Mouse (Mus musculus): ENCODE measurements around the gene Armc2.

The Armc2 gene

GRCm38 (mm10) chr10:41907950-41908349 lies 110.3 kb downstream of the Armc2 start:
- DNase-seq (ENCODE audit: low read depth, low spot score): no peak

- no peak for DNase-seq (ENCODE audit: low read depth, low spot score)
These were observed 110.8 kb downstream of the Armc2 start for GRCm38 (mm10) chr10:41907473-41907872.

DNA sequence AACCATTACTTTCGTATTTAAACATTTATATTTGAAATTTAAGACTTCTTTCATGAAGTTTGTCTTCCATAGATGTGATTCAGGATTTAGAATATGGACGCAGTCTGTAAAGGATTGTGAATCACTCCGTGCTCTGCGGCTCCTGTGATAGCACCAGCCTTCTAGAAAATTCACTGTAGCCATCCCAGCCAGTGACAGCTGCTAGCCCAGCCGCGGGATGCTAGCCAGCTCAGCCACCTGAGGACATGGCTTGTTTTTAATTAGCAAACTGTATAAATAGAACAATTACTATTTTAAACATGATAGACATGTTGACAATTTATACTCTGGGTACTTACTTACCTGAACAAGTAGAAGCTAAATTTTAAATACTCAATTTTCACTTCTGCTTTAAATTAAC lies 116.4 kb downstream of the Armc2 start:
- no peak for DNase-seq (ENCODE audit: low read depth, low spot score)

DNA sequence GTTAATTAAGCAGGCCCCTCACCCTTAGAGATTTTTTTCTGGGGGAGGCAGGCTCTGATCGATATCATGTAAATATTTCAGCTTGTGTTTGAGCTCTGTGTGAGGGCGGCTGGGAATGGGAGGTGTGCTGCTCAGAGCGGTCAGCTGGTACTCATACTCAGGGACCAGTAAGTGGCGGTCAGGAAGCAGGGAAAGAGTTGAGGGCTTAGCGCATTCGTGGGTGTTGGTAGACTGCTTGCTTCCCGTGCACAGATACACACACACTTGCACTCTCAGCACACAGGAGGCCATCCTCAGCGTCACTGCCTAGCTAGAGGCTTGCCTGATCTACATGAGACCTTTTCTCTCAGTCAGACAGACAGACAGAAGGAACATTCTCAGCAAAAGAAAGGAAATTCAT lies 116.8 kb downstream of the Armc2 start:
- no peak for DNase-seq (ENCODE audit: low read depth, low spot score)

GRCm38 (mm10) chr10:41896865-41897264 lies 121.4 kb downstream of the Armc2 start:
- DNase-seq (ENCODE audit: low read depth, low spot score): no peak

GRCm38 (mm10) chr10:41896425-41896824 lies 121.8 kb downstream of the Armc2 start:
- no peak for DNase-seq (ENCODE audit: low read depth, low spot score)

GRCm38 (mm10) chr10:41893433-41894411 lies 124.5 kb downstream of the Armc2 start:
- DNase-seq (ENCODE audit: low read depth, low spot score): no peak

GRCm38 (mm10) chr10:41891312-41891711 lies 126.9 kb downstream of the Armc2 start:
- DNase-seq (ENCODE audit: low read depth, low spot score): no peak

- DNase-seq (ENCODE audit: low read depth, low spot score): no peak
These were observed 127.7 kb downstream of the Armc2 start for GRCm38 (mm10) chr10:41890537-41890936.

GRCm38 (mm10) chr10:41889566-41889965 lies 128.7 kb downstream of the Armc2 start:
- DNase-seq (ENCODE audit: low read depth, low spot score): no peak

DNA sequence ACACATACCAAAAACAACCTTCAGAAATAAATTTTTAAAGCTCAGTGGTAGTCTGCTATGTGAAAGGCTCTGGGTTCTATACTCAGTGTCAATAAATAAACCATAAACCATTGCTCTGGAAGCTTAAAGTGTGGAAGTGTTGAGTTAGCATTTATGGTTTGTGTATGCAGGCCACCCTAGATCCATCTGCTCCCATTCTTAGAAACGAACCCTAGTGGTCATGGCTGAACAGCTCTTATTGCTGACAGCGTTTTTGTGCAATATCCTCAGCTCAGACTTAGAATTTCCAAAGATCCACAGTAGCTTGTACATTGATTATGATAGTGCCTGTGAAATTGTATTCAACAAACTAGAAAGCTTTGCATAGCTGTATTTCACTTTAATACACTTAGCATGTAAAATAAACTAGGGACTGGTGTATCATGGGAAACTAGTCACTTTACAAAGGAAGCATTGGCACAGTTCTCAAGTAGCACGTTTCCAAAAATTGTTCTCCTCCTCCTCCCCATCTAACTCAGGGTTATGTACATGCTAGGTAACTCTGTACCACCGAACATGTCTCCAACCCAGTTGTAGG lies 129.8 kb downstream of the Armc2 start:
- DNase-seq (ENCODE audit: low read depth, low spot score): no peak

GRCm38 (mm10) chr10:41887080-41887821 lies 131.0 kb downstream of the Armc2 start:
- DNase-seq (ENCODE audit: low read depth, low spot score): peak; percentile 82

GRCm38 (mm10) chr10:41883741-41884575 lies 134.3 kb downstream of the Armc2 start:
- DNase-seq (ENCODE audit: low read depth, low spot score): no peak

GRCm38 (mm10) chr10:41881438-41881837 lies 136.8 kb downstream of the Armc2 start:
- no peak for DNase-seq (ENCODE audit: low read depth, low spot score)

- no peak for DNase-seq (ENCODE audit: low read depth, low spot score)
These were observed 137.5 kb downstream of the Armc2 start for GRCm38 (mm10) chr10:41880777-41881176.

DNA sequence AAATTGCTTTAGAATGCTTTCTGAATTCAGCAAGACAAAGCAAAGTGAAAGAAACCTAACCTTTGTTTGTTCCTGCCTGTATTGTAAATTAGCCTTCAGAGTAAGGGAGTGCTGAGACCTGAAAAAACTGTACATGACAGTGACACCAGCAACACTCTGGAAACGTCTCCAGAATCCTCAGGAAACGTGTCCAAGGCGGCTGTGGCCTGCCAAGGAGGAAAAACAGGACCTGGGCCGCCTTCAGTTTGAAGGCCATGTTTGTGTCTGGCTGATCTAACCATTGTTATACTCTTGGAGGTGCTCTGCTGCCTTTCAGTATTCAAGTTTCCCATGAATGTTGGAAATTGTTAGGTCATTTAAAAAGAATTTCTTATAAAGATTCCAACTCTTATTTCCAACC lies 138.0 kb downstream of the Armc2 start:
- DNase-seq (ENCODE audit: low read depth, low spot score): no peak

GRCm38 (mm10) chr10:41879675-41880074 lies 138.6 kb downstream of the Armc2 start:
- no peak for DNase-seq (ENCODE audit: low read depth, low spot score)

DNA sequence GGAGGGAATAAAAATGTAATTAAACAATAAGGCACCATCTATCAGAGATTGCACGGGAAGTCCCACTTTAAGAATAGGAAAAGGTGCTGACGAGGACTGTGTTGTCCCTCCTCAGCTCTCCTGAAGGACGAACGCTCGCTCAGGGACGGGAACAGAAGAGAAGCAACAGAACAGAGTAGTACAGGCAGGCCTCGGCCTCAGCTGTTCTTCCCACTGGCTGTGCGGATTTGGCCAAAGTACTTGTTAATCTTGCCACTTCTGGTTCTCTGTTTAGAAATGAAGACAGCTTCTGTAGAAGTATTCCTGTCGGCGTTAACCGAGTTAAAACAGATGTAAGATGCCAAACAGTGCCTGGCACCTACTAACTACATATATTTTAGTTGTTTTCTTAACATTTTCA lies 139.9 kb downstream of the Armc2 start:
- no peak for DNase-seq (ENCODE audit: low read depth, low spot score)

DNA sequence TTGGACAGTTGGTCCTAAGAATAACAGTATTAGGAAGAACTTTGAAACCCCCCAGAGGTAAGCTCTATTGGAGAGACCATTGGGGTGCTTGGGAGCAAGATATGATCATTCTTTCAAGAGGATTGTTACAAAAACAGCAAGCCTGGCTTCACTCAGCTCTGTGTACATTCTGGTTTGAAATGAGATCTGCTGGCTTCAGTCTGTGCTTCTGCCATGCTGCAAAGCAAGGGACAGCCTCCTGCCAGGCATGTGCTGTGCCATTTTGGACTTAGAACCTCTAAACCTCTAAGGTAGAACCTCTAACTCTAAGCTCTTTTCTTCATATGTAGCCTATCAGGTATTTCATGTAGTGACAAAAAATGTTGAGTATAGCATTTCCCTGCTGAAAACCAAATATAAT lies 142.6 kb downstream of the Armc2 start:
- DNase-seq (ENCODE audit: low read depth, low spot score): no peak

GRCm38 (mm10) chr10:41871564-41871963 lies 146.7 kb downstream of the Armc2 start:
- DNase-seq (ENCODE audit: low read depth, low spot score): no peak

- DNase-seq (ENCODE audit: low read depth, low spot score): no peak
These were observed 148.1 kb downstream of the Armc2 start for GRCm38 (mm10) chr10:41870101-41870500.

All from retina, adult 2 months (tissue).